Mouse (Mus musculus): ENCODE results near the gene Rps17.

DNA sequence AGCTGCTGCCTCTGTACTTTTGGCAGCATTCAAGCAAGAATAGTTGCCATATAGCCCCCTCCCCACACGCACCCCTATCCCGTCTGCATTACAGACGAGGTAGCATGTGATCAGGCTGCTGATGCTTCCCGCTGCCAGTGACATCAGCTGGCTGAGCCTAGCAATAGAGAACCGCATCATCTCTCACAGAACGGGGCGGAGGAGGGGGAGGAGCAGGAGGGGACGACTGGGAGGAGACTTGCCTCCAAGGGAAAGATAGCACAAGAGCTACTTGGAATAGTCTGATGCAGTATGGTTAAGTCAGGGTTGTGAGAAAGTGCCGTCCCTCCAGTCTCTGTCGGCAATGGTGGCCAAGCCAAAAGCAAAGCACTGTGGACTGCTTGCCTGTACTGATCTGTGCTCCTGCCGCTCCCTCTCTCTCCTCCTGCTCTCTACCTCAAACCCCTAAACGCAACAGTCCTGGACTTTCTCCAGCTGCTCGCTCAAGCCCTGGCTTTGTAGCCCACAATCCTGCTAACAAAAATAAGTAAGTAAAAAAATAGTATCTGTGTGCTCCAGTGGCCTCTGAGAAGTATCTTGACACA lies 27.4 kb upstream of the Rps17 start:
- TF ChIP-seq MAX (IDR thresholded peaks at IDR 0.05) (no peak), CTCF (IDR thresholded peaks at IDR 0.05; ENCODE audit: control insufficient read depth, insufficient read depth, insufficient read length) (no peak)

Data from C2C12 (cell line).